Mouse (Mus musculus) kidney, adult 18-20 months (tissue): ENCODE measurements around the gene Zfp442.
"Not testable (repeated sequence)": the region's sequence is repeated elsewhere in the genome, so short reads cannot be mapped to it uniquely, and the experiment has no call there.

Experiments
- DNase-seq: peaks from one replicate; pipeline ENCODE4 v3.0.0; 2021

The Zfp442 gene

DNA sequence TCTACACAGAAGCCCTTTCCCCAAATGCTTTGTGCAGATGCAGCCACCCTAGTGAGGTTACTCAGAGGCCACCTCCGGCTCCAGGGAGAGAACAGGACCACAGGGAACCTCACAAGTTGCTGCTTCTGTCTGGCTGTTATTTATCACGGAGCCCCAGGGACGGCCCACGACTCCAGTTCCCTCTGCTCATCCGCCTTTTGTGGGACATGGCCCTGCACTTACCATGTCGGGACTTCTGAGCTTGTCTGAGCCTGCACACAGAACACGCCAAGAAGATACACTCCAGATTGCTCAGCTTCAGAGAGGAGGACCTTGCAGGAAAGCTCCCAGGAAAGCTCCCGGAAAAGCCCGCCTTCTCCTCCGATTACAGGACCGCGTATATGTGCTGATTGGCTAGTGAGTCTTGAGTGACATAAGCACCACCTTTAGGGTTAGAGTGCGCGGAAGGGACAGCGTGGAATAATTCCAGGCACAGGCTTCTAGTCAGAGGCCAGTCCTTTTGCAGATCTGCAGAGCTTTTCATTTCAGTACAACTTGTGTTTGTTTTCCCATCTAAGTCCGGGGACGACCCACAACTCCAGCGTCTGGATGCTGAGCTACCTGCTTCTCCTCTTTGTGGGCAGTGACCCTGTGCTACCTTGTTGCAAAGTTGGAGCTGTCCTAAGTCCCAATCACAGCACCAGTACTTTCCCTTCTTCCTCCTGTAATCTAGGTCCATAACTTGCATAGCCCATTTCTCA, at the start of gene Zfp442:
Gene Zfp442 (minus strand): TSS at position 307 of the 740 bp plus-strand sequence.
- DNase-seq: peak; percentile 83

DNA sequence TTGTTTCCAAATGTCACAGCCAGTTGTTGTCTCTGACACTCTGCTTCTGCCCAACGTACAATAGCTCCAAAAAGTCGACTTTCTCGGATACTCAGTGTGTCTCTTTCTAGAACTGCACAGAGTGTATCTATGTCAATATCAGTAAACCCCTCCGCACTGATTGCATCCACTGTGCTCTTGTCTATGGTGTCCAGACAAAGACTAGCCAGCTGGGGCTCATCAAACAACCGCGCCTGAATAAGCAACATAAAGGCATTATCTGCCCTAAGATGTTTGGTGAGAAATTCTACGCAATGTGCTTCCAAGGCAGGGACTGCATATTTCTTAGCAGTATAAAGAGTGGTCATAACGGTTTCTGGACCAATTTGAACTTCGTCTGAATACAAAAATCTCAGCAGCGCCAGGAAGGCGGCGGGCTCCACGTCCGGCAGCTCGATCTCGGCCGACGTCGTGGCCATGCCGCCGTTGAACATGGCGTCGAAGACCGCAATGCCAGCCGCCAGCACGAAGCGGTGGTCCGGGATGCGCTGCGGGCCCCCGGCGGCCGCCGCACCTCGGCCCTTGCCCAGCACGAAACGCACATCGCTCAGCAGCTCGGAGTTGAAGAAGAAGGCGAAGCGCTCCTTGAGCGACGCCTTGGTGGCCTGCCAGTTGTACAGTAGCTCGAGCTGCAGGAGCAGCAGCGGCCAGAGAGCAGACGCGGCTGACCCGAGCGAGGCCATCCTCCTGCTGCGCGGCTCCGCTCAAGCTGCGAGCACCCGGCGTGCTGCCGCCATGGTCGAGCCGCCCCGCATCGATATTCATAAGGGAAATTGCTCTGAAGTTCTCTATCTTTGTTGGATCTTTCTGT, 49.1 kb upstream of the Zfp442 start:
- not testable (repeated sequence) for DNase-seq

DNA sequence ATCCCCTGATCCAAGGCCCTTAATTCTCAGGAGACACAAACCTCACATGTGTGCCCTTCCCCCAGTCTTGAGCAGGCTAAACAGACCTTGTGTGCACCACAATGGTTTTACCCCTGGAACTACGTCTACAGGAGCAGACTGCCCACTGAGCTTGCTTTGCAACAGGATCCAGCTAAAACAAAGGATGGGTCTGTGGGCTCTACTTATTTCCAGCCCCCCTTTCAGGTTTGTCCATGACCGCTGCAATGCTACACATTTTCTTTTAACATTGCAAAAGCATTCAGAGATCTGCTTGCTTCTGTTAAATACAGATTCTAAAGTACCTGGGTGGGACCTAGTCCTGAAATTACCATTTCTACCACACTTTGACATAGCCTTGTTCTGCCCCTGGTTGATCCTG, 41.7 kb upstream of the Zfp442 start:
- DNase-seq: no peak

DNA sequence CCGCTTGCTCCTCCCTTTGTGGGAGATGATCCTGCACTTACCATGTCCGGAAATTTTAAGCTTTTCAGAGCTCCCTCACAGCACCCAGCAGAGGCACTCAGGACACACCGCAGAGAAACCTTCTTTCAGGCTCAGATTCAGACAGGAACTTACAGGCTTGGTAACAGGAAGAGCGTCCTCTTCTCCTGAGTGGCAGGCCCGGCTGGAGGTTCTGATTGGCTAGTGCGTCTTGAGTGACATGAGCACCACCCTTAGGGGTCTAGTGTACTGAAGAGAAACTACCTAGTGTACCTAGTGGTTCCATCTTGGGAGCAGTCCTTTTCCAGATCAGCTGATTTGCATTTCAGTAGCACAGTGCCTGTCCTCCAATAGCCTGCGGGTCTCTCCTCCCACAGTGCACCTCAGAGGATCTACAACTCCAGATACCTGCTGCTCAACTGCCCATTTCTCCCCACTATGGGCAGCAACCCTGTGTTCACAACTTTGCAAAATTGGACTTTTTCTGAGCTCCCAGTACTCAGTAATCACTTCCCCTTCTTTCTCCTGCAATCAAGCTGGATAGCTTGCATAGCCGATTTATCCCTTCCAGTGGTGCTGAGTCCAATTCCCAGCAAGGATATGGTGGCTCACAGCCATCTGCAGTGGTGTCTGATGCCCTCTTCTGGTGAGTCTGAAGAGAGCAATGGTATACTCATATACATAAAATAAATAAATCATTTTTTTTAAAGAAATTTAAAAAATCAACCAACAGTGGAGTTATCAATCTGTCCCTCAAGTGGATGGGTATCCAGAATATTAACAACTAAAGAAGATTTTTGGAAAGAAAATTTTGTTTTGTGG, 33.9 kb upstream of the Zfp442 start, which contains the start of gene Zfp345:
Gene Zfp345 (minus strand): TSS at position 153 of the 840 bp plus-strand sequence.
- DNase-seq: not testable (repeated sequence)

DNA sequence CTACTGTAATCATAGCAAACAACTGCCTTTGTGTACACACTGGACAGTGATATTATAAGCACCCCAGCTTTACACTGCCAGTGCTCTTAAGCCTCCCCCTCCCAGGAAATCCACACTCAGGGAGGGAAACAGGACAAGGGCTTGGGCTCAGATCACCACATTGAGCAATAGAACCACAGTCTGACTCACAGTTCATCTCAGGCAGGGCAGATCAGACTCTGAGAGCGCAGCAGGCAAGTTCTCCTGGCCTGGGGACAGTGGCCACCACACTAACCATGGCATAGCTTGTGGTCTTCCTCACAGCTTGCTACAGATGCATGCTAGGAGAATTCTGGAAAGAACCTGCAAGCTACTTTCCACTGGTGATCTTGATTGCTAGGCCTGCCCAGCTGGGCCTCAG, 12.2 kb downstream of the Zfp442 start:
- DNase-seq: not testable (repeated sequence)

DNA sequence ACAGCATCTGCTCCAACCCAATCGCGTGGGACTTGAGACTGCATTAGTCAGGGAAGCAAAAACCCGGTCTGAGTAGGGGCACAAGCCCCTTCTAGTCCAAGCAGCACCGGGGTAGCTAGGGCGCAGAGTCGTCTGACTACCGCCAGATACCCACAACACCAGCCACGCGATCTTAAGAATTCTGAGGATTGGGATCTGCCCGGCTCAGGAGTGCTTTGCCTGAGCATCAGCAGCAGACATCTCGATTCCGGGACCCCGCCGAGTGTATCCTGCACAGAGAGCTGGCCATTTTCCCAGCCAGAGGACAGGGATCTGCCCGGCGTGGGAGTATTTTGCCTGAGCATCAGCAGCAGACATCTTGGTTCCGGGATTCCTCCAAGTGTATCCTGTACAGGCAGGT, 39.1 kb downstream of the Zfp442 start:
- not testable (repeated sequence) for DNase-seq

DNA sequence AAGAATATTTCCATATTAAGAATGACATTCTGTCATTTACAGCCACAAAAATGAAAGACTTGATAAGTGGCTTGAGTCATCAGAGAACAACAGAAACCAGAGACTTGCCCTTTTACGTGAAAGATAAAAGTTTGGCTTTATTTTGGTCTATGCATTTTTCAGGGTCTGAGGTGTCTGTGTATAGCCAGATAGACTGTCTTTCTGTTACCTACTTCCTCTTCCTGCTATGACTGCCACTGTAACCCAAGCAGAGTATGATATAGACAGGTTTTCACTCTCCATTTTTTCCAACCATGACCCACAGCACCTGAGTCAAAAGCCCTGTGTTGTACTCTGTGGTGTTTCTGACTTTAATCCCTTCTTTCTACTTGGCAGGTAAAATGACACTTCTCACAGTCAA, 61.1 kb downstream of the Zfp442 start:
- DNase-seq: no peak

DNA sequence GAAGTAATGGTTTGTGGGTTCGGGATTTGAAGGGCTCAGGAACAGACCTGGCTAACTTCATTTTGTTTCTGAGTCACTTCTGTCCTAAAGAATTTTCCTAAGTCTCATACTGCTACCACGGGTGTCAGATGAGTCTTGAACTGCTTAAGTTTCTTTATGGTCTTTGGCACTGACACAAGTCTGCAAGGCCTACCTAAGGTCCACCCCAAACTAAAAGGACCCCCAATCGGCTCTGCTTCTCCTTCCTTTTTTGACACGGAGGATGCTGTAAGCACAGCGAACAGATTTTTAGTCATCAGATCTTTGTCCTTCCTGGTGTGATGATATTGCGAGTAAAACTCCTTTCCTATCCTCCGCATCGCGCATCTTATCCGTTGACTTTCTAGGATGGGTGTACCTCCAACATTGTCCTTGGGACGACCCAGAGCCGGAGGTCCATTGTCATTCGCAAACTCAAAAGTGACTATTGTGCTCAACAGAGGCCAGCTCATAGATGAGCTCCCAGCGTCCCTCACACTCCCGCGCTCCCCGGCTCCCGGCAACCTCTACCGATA, 65.7 kb downstream of the Zfp442 start:
- not testable (repeated sequence) for DNase-seq

DNA sequence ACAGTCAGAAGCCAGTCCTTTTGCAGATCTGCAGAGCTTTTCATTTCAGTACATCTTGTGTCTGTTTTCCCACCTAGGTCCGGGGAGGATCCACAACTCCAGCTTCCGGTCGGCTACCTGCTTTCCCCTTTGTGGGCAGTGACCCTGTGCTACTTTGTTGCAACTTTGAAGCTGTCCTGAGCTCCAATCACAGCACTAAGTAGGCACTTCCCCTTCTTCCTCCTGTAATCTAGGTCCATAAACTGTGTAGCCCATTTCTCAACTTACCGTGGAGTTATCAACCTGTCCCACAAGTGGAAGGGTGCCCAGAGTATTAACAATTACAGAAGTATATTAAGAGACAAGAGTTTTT, 88.4 kb downstream of the Zfp442 start:
- no peak for DNase-seq

DNA sequence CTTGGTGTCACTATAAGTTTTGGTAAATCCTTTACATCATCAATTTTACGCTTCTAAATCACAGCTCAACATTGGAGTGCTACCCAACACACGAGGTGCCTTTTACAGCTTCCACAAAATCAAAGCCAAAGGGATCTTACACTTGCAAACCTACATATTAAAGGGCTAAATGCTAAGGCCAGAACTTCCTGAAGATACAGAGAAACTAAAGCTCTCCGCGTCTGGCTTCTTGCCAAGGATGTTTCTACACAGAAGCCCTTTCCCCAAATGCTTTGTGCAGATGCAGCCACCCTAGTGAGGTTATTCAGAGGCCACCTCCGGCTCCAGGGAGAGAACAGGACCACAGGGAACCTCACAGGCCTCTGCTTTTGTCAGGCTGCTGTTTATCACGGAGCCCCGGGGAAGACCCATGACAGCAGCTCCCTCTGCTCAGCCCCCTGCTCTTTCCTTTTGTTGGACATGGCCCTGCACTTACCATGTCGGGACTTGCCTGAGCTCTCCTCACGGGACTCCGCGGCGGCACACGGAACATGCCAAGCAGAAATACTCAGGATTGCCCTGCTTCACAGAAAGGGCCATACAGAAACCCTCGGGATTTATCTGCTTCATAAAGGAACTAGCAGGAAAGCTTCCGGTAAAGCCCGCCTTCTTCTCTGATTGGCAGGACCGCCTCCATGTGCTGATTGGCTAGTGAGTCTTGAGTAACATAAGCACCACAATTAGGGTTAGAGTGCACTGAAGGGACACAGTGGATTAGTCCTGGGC, 89.0 kb downstream of the Zfp442 start, which contains the start of gene 3300002I08Rik:
Gene 3300002I08Rik (minus strand): TSS at position 653 of the 765 bp plus-strand sequence.
- DNase-seq: peak; percentile 90
